Mouse (Mus musculus): ENCODE measurements around the gene Gm7168. TPM values are rescaled to one million over a fixed set of nuclear protein-coding genes. Genes with fewer than 3 reads are reported as not detected.
"Not testable (repeated sequence)": the region's sequence is repeated elsewhere in the genome, so short reads cannot be mapped to it uniquely, and the experiment has no call there.

Gene Gm7168
- polyA plus RNA-seq, 1 experiment from 2014 or later = not detected

DNA sequence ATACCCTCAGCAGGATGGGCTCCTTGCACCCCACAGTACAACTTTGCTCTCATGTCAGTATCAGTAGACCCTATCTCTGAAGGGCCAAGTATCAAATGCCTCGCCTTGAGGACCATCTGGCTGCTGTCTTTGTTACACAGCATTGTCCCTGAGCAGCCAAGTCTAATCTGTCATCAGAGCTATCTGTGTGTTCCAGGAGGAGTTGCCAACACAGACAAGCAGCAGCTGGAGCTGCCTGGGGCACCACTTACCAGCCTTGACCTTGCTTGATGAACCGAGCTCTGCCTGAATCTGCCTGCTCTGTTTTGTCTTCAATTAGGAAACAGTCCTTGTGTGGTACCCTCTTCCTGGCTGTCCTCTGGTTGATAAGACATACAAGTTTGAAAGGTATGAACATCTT, 24.8 kb upstream of the Gm7168 start:
- DNase-seq (ENCODE audit: low spot score) (no peak), ATAC-seq (replicated peaks; ENCODE audit: low FRiP score, low TSS enrichment, low read depth) (no peak)
- WGBS = 68% methylated on average over 2 of the region's 2 CpGs
- H3K27me3 ChIP-seq (replicated peaks; ENCODE audit: control insufficient read depth, insufficient read depth, low read length) = no peaks in the 10 kb centered on the region
- H3K36me3 ChIP-seq (ENCODE audit: control insufficient read depth, insufficient read depth, low read length) = no peaks in the 10 kb centered on the region
- H3K4me1 ChIP-seq (replicated peaks; ENCODE audit: control insufficient read depth, insufficient read depth, low read length) = no peaks in the 10 kb centered on the region
- H3K9ac ChIP-seq (ENCODE audit: low read length) = no peak overlapping the region
- H3K4me2 ChIP-seq (ENCODE audit: low read length) = no peak overlapping the region
- no peak overlapping the region for H3K4me3 ChIP-seq (ENCODE audit: low read depth, low read length)
- no peak overlapping the region for H3K27ac ChIP-seq (ENCODE audit: low read depth)
- H3K9me3 ChIP-seq (ENCODE audit: control insufficient read depth, low read length) = no peaks in the 10 kb centered on the region

DNA sequence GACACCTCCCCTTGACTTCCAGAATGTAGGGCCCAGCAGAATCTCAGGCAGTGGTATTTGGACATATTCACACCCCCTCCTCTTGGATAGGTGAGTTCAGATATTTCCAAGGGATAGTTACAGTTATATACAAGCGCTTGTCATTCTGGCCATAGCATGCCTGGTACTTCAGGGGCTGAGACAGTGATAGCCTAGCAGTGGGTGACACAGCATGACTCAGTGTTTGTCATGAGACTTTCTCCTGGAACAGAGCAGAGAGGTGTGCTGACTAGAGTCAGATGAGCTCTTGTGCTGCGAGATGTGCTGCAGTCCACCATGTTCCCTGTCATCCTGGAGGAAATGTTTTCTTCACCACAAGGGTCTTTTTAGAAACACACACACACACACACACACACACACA, 23.6 kb upstream of the Gm7168 start:
- Histone ChIP-seq H3K27me3 (replicated peaks; ENCODE audit: control insufficient read depth, insufficient read depth, low read length) (no peaks in the 10 kb centered on the region), H3K27ac (ENCODE audit: low read depth) (no peak overlapping the region), H3K4me2 (ENCODE audit: low read length) (no peak overlapping the region), H3K9me3 (ENCODE audit: control insufficient read depth, low read length) (no peaks in the 10 kb centered on the region), H3K4me3 (ENCODE audit: low read depth, low read length) (no peak overlapping the region), H3K36me3 (ENCODE audit: control insufficient read depth, insufficient read depth, low read length) (no peaks in the 10 kb centered on the region), H3K4me1 (replicated peaks; ENCODE audit: control insufficient read depth, insufficient read depth, low read length) (no peaks in the 10 kb centered on the region), H3K9ac (ENCODE audit: low read length) (no peak overlapping the region)
- WGBS = 90% methylated on average over 2 of the region's 2 CpGs
- DNase-seq (ENCODE audit: low spot score) = no peak
- ATAC-seq (replicated peaks; ENCODE audit: low FRiP score, low TSS enrichment, low read depth) = no peak

- Histone ChIP-seq H3K9me3 (ENCODE audit: control insufficient read depth, low read length) (no peaks in the 10 kb centered on the region), H3K27ac (ENCODE audit: low read depth) (no peak overlapping the region), H3K36me3 (ENCODE audit: control insufficient read depth, insufficient read depth, low read length) (no peaks in the 10 kb centered on the region), H3K4me3 (ENCODE audit: low read depth, low read length) (no peak overlapping the region), H3K9ac (ENCODE audit: low read length) (no peak overlapping the region), H3K27me3 (replicated peaks; ENCODE audit: control insufficient read depth, insufficient read depth, low read length) (no peaks in the 10 kb centered on the region), H3K4me2 (ENCODE audit: low read length) (no peak overlapping the region), H3K4me1 (replicated peaks; ENCODE audit: control insufficient read depth, insufficient read depth, low read length) (no peaks in the 10 kb centered on the region)
- DNase-seq (ENCODE audit: low spot score) (no peak), ATAC-seq (replicated peaks; ENCODE audit: low FRiP score, low TSS enrichment, low read depth) (no peak)
- WGBS = 70% methylated on average over 3 of the region's 3 CpGs
Measured at GRCm38 (mm10) chr17:13925931-13926330, 22.2 kb upstream of the Gm7168 start.

- H3K9ac ChIP-seq (ENCODE audit: low read length) = no peak overlapping the region
- WGBS = 87% methylated on average over 9 of the region's 9 CpGs
- H3K9me3 ChIP-seq (ENCODE audit: control insufficient read depth, low read length) = no peaks in the 10 kb centered on the region
- H3K27ac ChIP-seq (ENCODE audit: low read depth) = no peak overlapping the region
- H3K4me1 ChIP-seq (replicated peaks; ENCODE audit: control insufficient read depth, insufficient read depth, low read length) = no peaks in the 10 kb centered on the region
- ATAC-seq (replicated peaks; ENCODE audit: low FRiP score, low TSS enrichment, low read depth) = no peak
- no peak overlapping the region for H3K4me2 ChIP-seq (ENCODE audit: low read length)
- H3K36me3 ChIP-seq (ENCODE audit: control insufficient read depth, insufficient read depth, low read length) = no peaks in the 10 kb centered on the region
- H3K4me3 ChIP-seq (ENCODE audit: low read depth, low read length) = no peak overlapping the region
- no peaks in the 10 kb centered on the region for H3K27me3 ChIP-seq (replicated peaks; ENCODE audit: control insufficient read depth, insufficient read depth, low read length)
- no peak for DNase-seq (ENCODE audit: low spot score)
Measured at GRCm38 (mm10) chr17:13930421-13930820, 17.8 kb upstream of the Gm7168 start.

DNA sequence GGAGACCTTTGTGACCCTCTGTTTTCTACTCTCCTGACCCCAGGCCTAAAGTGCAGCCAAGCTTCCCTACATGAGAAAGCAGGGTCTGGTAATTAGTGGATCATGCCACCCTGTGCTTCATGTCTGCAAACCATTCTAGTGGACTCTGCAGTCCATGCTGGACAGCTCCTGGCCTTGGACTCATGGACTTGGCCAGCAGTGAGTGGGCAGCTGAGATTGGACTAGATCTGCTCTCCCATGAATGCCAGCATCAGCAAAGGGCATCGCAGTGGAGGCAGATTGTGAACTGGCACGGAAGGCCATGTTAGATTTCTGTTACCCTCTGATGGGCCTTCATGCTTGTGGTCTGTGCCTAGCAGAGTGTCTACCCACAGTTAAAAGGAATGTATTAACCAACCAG, 12.8 kb upstream of the Gm7168 start:
- H3K9me3 ChIP-seq (ENCODE audit: control insufficient read depth, low read length); H3K4me1 ChIP-seq (replicated peaks; ENCODE audit: control insufficient read depth, insufficient read depth, low read length); H3K36me3 ChIP-seq (ENCODE audit: control insufficient read depth, insufficient read depth, low read length); ATAC-seq (replicated peaks; ENCODE audit: low FRiP score, low TSS enrichment, low read depth); H3K27ac ChIP-seq (ENCODE audit: low read depth); DNase-seq (ENCODE audit: low spot score); H3K4me3 ChIP-seq (ENCODE audit: low read depth, low read length); H3K27me3 ChIP-seq (replicated peaks; ENCODE audit: control insufficient read depth, insufficient read depth, low read length); H3K9ac ChIP-seq (ENCODE audit: low read length); H3K4me2 ChIP-seq (ENCODE audit: low read length): not testable (repeated sequence)
- WGBS = 91% methylated on average over 2 of the region's 2 CpGs

DNA sequence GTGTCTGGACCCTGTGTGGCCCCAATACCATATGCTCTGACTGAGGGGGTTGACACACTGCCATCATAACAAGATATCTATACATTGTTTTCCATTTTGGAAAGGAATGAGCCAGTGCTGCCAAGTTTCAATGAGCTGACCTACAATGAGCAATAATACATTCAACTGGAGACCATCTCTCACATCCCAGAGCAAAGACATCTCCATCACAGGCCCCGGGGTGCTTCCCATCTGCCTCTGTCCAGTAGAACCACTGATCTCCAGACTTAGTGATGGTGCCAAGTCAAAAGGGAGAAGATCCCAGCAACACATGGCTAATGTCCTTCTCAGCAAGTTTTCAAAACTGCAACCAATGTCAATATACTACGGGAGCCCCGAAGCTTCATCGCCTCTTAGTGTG, 10.4 kb upstream of the Gm7168 start:
- Histone ChIP-seq H3K9ac (ENCODE audit: low read length) (no peak overlapping the region), H3K36me3 (ENCODE audit: control insufficient read depth, insufficient read depth, low read length) (no peaks in the 10 kb centered on the region), H3K4me1 (replicated peaks; ENCODE audit: control insufficient read depth, insufficient read depth, low read length) (no peaks in the 10 kb centered on the region), H3K9me3 (ENCODE audit: control insufficient read depth, low read length) (no peaks in the 10 kb centered on the region), H3K27ac (ENCODE audit: low read depth) (no peak overlapping the region), H3K4me3 (ENCODE audit: low read depth, low read length) (no peak overlapping the region), H3K4me2 (ENCODE audit: low read length) (no peak overlapping the region), H3K27me3 (replicated peaks; ENCODE audit: control insufficient read depth, insufficient read depth, low read length) (no peaks in the 10 kb centered on the region)
- DNase-seq (ENCODE audit: low spot score) (no peak), ATAC-seq (replicated peaks; ENCODE audit: low FRiP score, low TSS enrichment, low read depth) (no peak)
- 97% methylated on average over 4 of the region's 4 CpGs for WGBS

DNA sequence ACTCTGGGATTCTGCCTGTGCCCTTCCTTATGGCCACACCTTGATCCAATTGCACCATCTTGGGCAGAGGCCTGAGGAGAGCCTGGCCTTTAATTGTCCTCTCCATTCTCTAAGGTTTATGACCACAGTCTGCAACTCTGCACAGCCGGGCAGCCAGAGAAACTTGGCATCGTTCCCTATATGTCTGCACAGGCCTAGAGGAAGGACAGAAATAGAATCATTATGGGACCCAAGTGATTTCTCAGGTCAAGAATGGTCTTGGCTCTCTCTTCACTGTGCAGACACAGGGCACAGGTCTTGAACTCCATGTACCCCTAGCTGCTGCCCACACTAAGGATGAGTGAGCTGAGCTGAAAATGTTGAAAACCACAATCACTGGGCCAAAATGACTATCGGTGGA, 9.5 kb upstream of the Gm7168 start:
- H3K4me3 ChIP-seq (ENCODE audit: low read depth, low read length) = no peak overlapping the region
- WGBS = 68% methylated on average over 3 of the region's 3 CpGs
- H3K27ac ChIP-seq (ENCODE audit: low read depth) = no peak overlapping the region
- DNase-seq (ENCODE audit: low spot score) (no peak), ATAC-seq (replicated peaks; ENCODE audit: low FRiP score, low TSS enrichment, low read depth) (no peak)
- no peaks in the 10 kb centered on the region for H3K4me1 ChIP-seq (replicated peaks; ENCODE audit: control insufficient read depth, insufficient read depth, low read length)
- no peak overlapping the region for H3K4me2 ChIP-seq (ENCODE audit: low read length)
- no peaks in the 10 kb centered on the region for H3K27me3 ChIP-seq (replicated peaks; ENCODE audit: control insufficient read depth, insufficient read depth, low read length)
- H3K9me3 ChIP-seq (ENCODE audit: control insufficient read depth, low read length) = no peaks in the 10 kb centered on the region
- H3K9ac ChIP-seq (ENCODE audit: low read length) = no peak overlapping the region
- no peaks in the 10 kb centered on the region for H3K36me3 ChIP-seq (ENCODE audit: control insufficient read depth, insufficient read depth, low read length)

- DNase-seq (ENCODE audit: low spot score); H3K4me2 ChIP-seq (ENCODE audit: low read length); H3K36me3 ChIP-seq (ENCODE audit: control insufficient read depth, insufficient read depth, low read length); H3K4me1 ChIP-seq (replicated peaks; ENCODE audit: control insufficient read depth, insufficient read depth, low read length); ATAC-seq (replicated peaks; ENCODE audit: low FRiP score, low TSS enrichment, low read depth); H3K27me3 ChIP-seq (replicated peaks; ENCODE audit: control insufficient read depth, insufficient read depth, low read length); H3K4me3 ChIP-seq (ENCODE audit: low read depth, low read length); H3K9ac ChIP-seq (ENCODE audit: low read length); H3K27ac ChIP-seq (ENCODE audit: low read depth); H3K9me3 ChIP-seq (ENCODE audit: control insufficient read depth, low read length): not testable (repeated sequence)
- WGBS = 83% methylated on average over 2 of the region's 2 CpGs
Measured at GRCm38 (mm10) chr17:13939231-13939630, 8.9 kb upstream of the Gm7168 start.

DNA sequence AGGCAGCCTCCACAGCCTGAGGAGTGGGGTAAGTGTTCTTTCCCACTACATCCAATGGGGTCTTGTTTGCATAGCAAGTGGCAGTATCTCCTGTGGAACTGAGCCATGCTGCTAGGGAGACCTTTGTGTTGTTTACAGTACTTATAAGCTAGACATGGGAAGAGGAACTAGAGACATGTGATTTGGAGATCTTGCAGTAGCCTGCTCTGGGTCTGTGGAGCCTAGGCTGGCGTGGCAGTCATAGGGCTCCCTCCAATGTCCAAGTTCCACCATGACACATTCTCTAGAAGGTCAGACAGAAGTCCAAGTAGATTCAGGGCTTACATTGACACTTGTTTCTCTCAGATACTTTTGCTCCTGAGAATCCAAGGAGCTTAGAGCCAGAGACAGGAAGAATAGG, 7.7 kb upstream of the Gm7168 start:
- ATAC-seq (replicated peaks; ENCODE audit: low FRiP score, low TSS enrichment, low read depth) = no peak
- WGBS = 60% methylated on average over 1 of the region's 1 CpGs
- no peak overlapping the region for H3K9ac ChIP-seq (ENCODE audit: low read length)

More for the DNA sequence above, 7.7 kb upstream of the Gm7168 start:
- no peaks in the 10 kb centered on the region for H3K4me1 ChIP-seq (replicated peaks; ENCODE audit: control insufficient read depth, insufficient read depth, low read length)
- H3K4me2 ChIP-seq (ENCODE audit: low read length) = no peak overlapping the region
- no peaks in the 10 kb centered on the region for H3K36me3 ChIP-seq (ENCODE audit: control insufficient read depth, insufficient read depth, low read length)
- H3K9me3 ChIP-seq (ENCODE audit: control insufficient read depth, low read length) = no peaks in the 10 kb centered on the region
- H3K27me3 ChIP-seq (replicated peaks; ENCODE audit: control insufficient read depth, insufficient read depth, low read length) = no peaks in the 10 kb centered on the region
- DNase-seq (ENCODE audit: low spot score) = no peak
- H3K4me3 ChIP-seq (ENCODE audit: low read depth, low read length) = no peak overlapping the region
- H3K27ac ChIP-seq (ENCODE audit: low read depth) = no peak overlapping the region
